Mouse (Mus musculus) urinary bladder, postnatal 36 days (tissue): ENCODE results near the gene Chrna9.

Experiments
- DNase-seq, 2 experiments: peaks; one replicate each; pipeline ENCODE4 v3.0.0; 2022; ENCODE audit warnings: low spot score in 2 of 2, mixed read lengths in 1 of 2

The Chrna9 gene

DNA sequence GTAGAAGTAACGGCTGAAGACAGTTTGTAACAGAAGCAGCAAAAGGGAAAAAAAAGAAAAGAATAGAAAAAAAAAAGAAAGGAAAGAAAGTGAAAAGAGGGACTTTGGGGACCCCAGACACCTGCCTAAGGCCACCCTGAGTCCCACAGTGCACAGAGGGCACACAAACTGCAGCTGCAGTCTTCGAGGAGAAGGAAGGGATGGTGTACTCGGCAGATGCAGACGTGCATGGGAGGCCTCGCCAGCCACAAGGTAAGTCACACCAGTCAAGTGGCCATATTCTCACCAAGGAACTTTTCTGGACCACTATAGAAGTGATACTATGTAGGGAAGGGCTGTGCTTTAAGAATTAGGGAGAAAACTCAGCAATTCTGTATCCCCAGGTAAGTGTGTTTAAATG is at the start of gene Chrna9:
TSS of gene Chrna9 (plus strand) at position 139 of the 400 bp plus-strand sequence.
- DNase-seq: no peak

GRCm38 (mm10) chr5:65885699-65886443 is 48.9 kb upstream of the Chrna9 start:
- no peak for DNase-seq

DNA sequence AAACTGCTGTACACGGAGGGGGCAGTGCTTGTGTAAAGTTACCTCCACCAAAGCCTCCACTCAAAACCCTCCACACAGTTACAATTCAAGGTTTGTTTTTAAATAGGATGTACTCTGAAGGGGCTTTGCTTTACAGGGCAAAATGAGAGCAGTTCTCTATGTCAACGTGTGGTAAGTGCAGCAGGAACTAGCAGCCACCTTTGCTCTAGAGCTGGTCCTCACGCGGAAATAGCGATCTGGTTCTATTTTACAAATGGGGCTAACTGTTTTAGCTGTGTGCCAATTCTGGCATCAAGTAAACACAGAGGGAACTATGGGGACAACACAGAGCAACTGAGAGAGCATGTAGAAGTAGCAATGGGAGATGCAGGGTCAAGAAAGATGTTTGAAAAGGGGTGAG is 46.6 kb upstream of the Chrna9 start:
- DNase-seq: no peak

DNA sequence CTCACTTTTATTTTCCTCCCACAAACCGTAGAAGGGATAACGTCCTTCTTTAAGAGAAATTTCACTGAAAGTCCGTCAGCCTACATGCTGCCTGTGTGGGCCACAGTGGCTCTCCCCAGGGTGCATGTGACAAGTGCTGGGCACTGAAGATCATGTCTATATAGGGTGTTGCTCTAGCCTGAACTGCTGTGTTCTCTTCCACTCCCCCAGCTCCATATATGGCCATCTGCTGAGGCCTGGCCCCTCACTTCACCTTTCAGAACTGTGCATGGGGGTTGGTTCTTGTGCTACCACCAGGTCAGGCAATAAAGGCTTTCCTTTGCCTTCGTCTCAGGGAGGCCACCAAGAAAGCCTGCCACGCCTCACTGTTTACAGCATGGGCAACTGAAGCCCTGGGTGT is 45.7 kb upstream of the Chrna9 start:
- no peak for DNase-seq

- no peak for DNase-seq
These were observed 43.4 kb upstream of the Chrna9 start for GRCm38 (mm10) chr5:65891251-65891826.

DNA sequence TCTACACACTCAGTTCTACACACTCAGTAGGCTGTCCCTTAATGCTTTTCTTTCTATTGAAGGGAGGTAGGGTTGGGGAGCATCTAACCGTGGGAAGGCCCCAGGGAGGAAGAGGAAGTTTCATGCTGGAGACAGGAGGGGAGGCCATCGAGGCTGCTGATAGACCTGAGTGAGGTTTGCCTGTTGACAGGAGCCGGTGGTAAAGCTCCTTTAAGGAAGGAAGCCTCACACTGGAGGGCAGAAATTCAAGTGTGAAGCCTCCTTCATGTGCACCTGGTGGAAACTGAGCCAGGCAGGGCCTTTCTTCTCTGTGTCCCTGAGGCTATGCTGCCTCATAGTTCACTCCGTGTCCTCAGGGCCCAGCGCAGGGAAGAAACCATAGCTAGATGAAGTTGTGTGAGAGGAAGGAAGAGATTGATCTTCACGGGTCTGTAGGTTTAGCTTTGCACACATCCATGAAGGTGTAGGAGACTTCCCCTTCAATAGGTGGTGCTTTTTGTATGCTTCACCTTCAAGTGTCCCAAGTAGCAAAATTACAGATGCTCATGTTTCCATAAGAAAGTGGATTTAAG is 39.5 kb upstream of the Chrna9 start:
- no peak for DNase-seq

DNA sequence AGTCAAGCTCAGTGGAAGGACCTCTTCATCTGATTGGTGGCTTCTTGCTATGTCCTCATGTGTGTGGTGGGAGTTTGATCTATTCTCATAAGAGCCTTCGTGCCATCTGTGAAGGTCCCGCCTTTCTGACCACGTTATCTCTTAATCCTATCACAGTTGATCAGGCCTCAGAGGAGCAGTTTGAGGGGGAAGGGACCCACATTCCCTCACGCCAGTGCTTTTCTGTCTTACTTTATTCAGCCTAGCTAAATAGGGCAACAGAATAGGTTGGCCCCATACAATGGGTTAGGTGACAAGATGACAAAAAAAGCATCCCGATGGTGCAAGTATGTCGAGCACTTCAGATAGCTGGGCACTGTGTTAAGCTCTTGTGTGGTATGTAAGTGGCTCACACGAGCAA is 39.0 kb upstream of the Chrna9 start:
- DNase-seq: no peak

DNA sequence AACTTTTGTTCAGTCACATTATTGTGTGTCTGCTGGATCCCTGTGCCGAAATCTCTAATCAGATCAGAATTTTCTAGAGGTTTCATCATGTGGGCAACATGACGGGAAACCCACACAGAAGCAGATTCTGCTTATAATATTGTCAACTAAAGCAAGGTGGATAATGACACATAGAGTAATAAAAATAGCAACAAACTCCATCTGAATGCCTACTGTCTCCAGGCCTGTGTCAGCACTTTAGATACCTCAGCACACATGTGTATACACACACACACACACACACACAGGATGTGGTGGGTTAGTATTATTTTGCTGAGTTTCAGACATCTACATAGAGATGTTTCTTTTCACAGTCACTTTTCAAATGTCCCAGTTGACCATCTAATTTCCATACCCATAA is 37.0 kb upstream of the Chrna9 start:
- DNase-seq: no peak

DNA sequence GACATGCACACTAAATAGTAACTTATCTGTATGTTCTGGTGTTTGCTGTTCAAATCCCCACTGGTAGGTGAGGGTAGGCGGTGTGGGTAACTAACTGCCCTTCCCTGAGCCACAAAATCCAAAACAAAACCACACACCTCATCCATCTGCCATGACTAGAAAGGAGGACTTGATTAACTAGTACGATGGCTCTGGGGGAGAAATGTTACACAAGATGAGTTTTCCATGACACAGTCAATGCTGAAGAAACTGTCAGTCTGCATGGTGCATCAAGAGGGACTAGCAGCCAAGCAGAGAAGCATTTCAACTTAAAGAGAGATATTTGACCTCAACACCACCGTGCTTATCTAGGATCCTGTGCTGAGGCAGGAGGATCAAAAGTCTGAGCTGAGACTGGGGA is 36.0 kb upstream of the Chrna9 start:
- DNase-seq: no peak

GRCm38 (mm10) chr5:65900113-65900512 is 34.6 kb upstream of the Chrna9 start:
- DNase-seq: no peak

DNA sequence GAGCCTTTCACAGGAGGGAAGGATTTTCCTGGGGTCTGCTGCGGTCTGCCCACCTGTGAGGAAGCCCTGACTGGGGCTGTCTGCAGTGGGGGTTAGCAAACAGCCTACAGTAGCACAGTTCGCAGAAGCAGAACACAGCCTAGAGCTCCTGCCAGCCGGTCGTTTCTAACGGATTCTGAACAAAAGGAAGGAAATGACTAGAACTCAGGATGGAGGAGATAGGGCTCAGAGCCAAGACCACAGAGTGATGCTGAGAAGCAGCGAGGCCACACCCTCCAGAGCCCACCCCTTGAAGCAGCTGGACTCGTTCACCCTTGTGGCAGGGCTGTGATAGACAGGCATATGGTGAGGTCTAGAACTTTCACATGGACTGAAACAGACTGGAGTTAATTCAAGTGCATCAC is 33.9 kb upstream of the Chrna9 start:
- DNase-seq: no peak

GRCm38 (mm10) chr5:65901868-65902418 is 32.8 kb upstream of the Chrna9 start:
- no peak for DNase-seq

GRCm38 (mm10) chr5:65902811-65903210 is 31.9 kb upstream of the Chrna9 start:
- DNase-seq: no peak

GRCm38 (mm10) chr5:65904476-65904875 is 30.2 kb upstream of the Chrna9 start:
- DNase-seq: no peak

DNA sequence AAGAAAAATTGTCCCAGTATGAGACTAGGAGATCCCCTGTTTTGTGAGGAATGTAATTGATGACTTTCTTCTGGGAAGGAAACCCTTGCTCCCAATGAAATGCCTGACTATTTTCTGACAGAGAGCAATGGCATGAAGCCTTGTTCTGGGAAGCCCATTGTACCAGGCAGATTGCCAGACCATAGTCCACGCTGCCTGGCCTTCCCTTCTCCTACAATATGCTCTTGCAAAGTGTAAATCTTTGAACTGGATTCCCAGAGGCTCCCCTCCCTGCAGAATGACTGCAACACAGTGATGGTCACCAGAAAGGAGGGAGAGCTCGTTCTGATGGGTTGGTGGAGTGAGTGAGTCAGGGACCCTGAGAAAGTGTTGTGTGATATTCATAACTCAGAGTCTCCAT is 26.0 kb upstream of the Chrna9 start:
- DNase-seq: no peak

- no peak for DNase-seq
These were observed 25.4 kb upstream of the Chrna9 start for GRCm38 (mm10) chr5:65909321-65909720.

- no peak for DNase-seq
These were observed 24.3 kb upstream of the Chrna9 start for GRCm38 (mm10) chr5:65910398-65910797.

DNA sequence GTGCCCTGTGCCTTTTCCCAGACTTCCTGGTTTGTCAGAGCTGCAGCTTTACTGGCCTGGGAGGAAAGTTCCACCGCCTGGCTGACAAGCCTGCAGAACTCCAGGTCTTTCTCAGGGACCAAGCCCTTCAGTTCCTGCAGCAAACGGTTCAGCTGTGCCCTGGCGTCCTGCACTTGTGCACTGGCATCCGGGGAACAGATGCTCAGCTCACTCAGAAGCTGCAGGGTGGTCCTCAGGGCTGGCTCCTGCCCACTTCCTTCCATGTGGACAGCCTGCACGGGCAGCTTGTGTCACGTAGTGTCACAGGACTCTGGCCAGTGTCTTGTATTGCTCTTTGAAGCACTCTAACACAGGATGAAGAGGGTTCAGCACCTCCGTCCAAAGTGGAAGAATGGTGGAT is 23.0 kb upstream of the Chrna9 start:
- no peak for DNase-seq

GRCm38 (mm10) chr5:65912201-65912600 is 22.5 kb upstream of the Chrna9 start:
- no peak for DNase-seq

GRCm38 (mm10) chr5:65913126-65913525 is 21.6 kb upstream of the Chrna9 start:
- DNase-seq: no peak

- no peak for DNase-seq
These were observed 20.4 kb upstream of the Chrna9 start for GRCm38 (mm10) chr5:65914342-65914741.

DNA sequence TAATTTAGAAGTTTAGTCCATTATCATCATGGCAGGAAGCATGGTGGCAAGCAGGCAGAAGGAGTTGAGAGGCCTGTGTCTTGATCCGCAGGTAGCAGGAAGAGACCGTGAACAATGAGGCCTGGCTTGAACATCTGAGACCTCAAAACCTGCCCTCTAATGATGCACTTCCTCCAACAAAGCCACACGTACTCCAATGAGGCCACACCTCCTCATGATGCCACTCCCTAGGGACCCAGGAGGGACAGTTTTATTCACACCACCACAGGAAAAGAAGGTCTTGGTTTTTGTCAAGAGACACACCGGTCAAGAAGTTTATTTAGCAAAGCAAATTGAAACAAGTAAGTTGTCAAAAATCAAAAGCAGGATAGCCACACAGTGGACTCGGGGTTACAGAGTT is 17.8 kb upstream of the Chrna9 start:
- DNase-seq: no peak

GRCm38 (mm10) chr5:65918601-65919000 is 16.1 kb upstream of the Chrna9 start:
- DNase-seq: no peak
